Mouse (Mus musculus) heart, adult 2 months (tissue): ENCODE measurements around the gene Foxj1.

ENCODE experiments used
- CTCF ChIP-seq: fragments of 200-600 bp; IDR thresholded peaks from 2 replicates; pipeline ENCODE4 v1.8.1; 2022; ENCODE audit warnings: antibody characterized with exemption, mild to moderate bottlenecking, moderate library complexity
- EP300 ChIP-seq: fragments of 200-500 bp; IDR thresholded peaks from 2 replicates; pipeline ENCODE4 v1.6.1; 2011; ENCODE audit warnings: low read depth, low read length, control low read depth; ENCODE audit not compliant: insufficient read depth
- POLR2A ChIP-seq: fragments of 200-500 bp; IDR thresholded peaks from 2 replicates; pipeline ENCODE4 v1.6.1; 2011; ENCODE audit warnings: mild to moderate bottlenecking, low read depth, low read length, control low read depth; ENCODE audit not compliant: insufficient read depth

DNA sequence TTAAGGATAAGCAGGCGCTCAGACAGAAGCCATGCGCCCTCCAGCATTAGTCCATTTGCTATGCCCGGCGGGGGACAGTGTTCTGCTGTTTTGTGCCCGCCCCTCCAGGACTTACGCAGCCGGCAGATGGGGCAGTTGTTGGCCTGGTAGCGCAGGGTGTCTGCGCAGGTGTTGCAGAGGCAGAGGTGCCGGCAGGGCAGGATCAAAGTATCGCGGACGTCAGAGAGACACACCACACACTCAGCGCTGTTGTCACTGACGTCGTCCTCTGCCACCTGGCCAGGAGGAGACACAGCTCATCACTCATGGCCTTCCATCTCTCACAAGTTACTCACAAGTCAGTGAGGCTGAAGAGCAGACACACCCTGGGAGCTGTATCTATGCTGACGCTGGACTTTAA, 19.3 kb upstream of the Foxj1 start:
- TF ChIP-seq CTCF (no peak), POLR2A (no peak), EP300 (no peak)
